Mouse (Mus musculus): ENCODE measurements around the gene Cracr2a. TPM values are rescaled to one million over a fixed set of nuclear protein-coding genes. Genes with fewer than 3 reads are reported as not detected.

The Cracr2a gene
- polyA plus RNA-seq, 1 experiment from 2014 or later, result 1.1 TPM

DNA sequence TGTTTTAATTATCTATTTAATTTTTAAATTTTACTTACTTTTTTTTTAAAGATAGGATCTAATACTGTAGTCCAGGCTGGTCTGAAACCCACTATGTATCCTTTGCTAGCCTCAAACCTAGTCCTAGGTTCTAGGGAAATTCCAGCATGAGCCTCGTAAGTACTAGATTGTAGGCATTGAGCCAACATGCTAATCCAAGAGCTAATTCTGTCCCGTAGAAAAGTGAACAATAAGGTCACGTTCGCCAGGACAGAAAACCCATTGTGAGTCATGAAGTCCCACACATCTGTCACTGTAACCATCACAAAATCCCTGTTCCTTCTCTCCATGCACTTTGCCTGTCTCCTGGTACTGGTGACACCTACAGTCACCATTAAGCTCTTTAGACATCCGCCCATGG is 154.3 kb downstream of the Cracr2a start:
- Histone ChIP-seq H3K27me3 (replicated peaks; ENCODE audit: control insufficient read depth, insufficient read depth, low read length) (no peaks in the 10 kb centered on the region), H3K9ac (ENCODE audit: low read depth, low read length) (no peak overlapping the region), H3K36me3 (ENCODE audit: control insufficient read depth, insufficient read depth) (no peaks in the 10 kb centered on the region), H3K27ac (ENCODE audit: low read depth, low read length) (no peak overlapping the region), H3K9me3 (ENCODE audit: control insufficient read depth) (no peaks in the 10 kb centered on the region), H3K4me3 (ENCODE audit: low read depth, low read length) (no peak overlapping the region), H3K4me1 (replicated peaks; ENCODE audit: control insufficient read depth, insufficient read depth, low read length) (no peaks in the 10 kb centered on the region), H3K4me2 (replicated peaks; ENCODE audit: low read depth) (no peak overlapping the region)
- no peak for TF ChIP-seq CTCF (IDR thresholded peaks at IDR 0.05; ENCODE audit: low read depth)
- WGBS, result 73% methylated on average over 5 of the region's 5 CpGs
- no peak for ATAC-seq

DNA sequence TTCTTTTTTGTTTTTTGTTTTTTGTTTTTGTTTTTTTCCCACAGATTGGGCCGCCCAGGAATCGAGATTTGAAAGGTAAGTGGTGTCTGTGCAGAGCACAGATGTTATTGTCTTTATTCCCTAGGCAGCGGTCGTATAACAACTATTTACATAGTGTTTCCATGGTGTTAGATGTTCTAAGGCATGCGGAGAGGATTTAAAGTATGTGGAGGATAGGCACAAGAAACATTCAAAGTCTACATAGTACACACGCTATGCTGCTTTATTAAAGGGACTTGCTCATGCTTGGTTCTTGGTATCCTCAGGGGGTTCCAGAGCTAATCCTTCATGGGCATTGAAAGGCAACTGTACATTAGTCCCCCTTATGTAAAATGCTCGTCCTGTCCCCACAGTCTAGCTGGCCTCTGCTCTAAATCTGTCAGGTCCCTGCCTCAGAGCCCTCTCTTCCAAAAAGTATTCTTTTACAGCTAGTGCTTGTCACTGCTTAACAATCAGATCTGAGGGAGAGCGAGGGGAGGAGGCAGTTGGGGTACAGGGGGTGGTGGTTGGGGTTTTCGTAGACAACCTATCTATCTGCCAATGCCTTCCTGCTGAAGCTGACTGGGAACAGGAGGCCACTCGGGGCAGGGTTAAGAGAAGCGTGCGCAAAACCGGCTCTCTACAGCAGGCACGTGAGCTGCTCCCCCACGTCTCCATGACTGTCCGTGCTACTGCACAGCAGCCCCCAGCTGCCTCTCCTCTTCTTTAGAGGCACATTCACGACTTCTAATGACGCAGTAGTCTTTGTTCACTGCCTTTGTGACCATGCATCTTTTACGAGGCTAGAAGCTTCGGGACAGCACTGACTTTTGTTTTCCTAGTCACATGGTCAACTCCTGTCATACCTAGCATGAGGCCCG is 156.3 kb downstream of the Cracr2a start:
- H3K9me3 ChIP-seq (ENCODE audit: control insufficient read depth), result no peaks in the 10 kb centered on the region
- no peak for TF ChIP-seq CTCF (IDR thresholded peaks at IDR 0.05; ENCODE audit: low read depth)
- H3K4me1 ChIP-seq (replicated peaks; ENCODE audit: control insufficient read depth, insufficient read depth, low read length), result no peaks in the 10 kb centered on the region
- WGBS, result 39% methylated on average over 21 of the region's 21 CpGs
- H3K4me2 ChIP-seq (replicated peaks; ENCODE audit: low read depth), result no peak overlapping the region
- no peak overlapping the region for H3K27ac ChIP-seq (ENCODE audit: low read depth, low read length)
- no peaks in the 10 kb centered on the region for H3K27me3 ChIP-seq (replicated peaks; ENCODE audit: control insufficient read depth, insufficient read depth, low read length)
- no peak for ATAC-seq
- H3K4me3 ChIP-seq (ENCODE audit: low read depth, low read length), result no peak overlapping the region
- H3K9ac ChIP-seq (ENCODE audit: low read depth, low read length), result no peak overlapping the region
- H3K36me3 ChIP-seq (ENCODE audit: control insufficient read depth, insufficient read depth), result no peaks in the 10 kb centered on the region

DNA sequence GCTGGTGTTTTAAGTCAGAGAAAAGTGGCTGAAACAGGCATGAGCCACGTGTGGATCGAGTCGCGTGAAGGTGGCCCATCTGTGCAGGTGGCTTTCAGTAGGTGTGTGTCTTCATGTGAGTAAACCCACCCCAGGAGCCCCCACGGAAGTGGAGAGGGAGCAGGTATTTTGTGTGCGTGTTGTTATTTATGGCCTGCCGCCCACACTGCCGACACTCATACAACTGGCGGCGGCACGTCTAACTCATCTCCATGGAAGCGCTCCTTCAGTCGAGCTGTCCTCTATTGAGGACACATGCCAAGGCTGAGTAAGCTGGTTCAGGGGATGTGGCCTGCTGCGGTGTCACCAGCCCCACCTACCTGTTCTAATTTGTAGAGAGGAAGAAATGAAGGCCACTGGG is 158.7 kb downstream of the Cracr2a start:
- Histone ChIP-seq H3K27me3 (replicated peaks; ENCODE audit: control insufficient read depth, insufficient read depth, low read length) (no peaks in the 10 kb centered on the region), H3K9me3 (ENCODE audit: control insufficient read depth) (no peaks in the 10 kb centered on the region), H3K4me2 (replicated peaks; ENCODE audit: low read depth) (no peak overlapping the region), H3K9ac (ENCODE audit: low read depth, low read length) (no peak overlapping the region), H3K27ac (ENCODE audit: low read depth, low read length) (no peak overlapping the region), H3K4me3 (ENCODE audit: low read depth, low read length) (no peak overlapping the region), H3K36me3 (ENCODE audit: control insufficient read depth, insufficient read depth) (no peaks in the 10 kb centered on the region), H3K4me1 (replicated peaks; ENCODE audit: control insufficient read depth, insufficient read depth, low read length) (no peaks in the 10 kb centered on the region)
- no peak for ATAC-seq
- no peak for TF ChIP-seq CTCF (IDR thresholded peaks at IDR 0.05; ENCODE audit: low read depth)
- WGBS, result 89% methylated on average over 14 of the region's 14 CpGs

DNA sequence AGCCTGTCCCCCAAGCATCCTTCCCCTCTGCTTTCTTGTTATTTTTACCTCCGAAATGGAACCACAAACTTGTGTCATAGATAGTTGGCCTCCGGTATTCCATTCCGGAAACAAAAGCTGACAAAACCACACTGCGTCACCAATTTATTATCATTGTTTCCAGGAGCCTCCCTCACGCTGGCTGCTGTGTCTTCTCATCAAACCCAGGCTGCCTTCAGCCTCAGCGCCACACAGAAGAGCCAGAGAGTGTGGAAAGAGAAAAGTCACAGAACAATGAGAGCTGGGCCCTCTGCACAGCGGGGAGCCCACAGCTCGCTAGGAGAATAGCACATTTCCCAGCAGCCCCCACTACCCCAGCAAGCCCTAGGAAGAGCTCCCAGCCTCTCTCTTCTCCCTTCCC is 162.0 kb downstream of the Cracr2a start:
- no peak overlapping the region for H3K9ac ChIP-seq (ENCODE audit: low read depth, low read length)
- ATAC-seq, result no peak
- H3K4me3 ChIP-seq (ENCODE audit: low read depth, low read length), result no peak overlapping the region
- H3K4me2 ChIP-seq (replicated peaks; ENCODE audit: low read depth), result no peak overlapping the region
- WGBS, result 64% methylated on average over 8 of the region's 8 CpGs
- no peaks in the 10 kb centered on the region for H3K9me3 ChIP-seq (ENCODE audit: control insufficient read depth)
- H3K27ac ChIP-seq (ENCODE audit: low read depth, low read length), result no peak overlapping the region
- no peaks in the 10 kb centered on the region for H3K4me1 ChIP-seq (replicated peaks; ENCODE audit: control insufficient read depth, insufficient read depth, low read length)
- no peaks in the 10 kb centered on the region for H3K36me3 ChIP-seq (ENCODE audit: control insufficient read depth, insufficient read depth)
- no peaks in the 10 kb centered on the region for H3K27me3 ChIP-seq (replicated peaks; ENCODE audit: control insufficient read depth, insufficient read depth, low read length)
- TF ChIP-seq CTCF (IDR thresholded peaks at IDR 0.05; ENCODE audit: low read depth), result no peak

Other genes with a start within 250 kb of the Cracr2a start
- gene Parp11, start 114.5 kb upstream of the Cracr2a start, polyA plus RNA-seq (2015; fragmentation: Nextera tagmentation; extraction: Ambion mirVana), result 8.0 and 8.7 TPM in 2 replicates
- 0.17 and 0.26 TPM in 2 replicates for gene Prmt8, start 208.1 kb downstream of the Cracr2a start, polyA plus RNA-seq (2015; fragmentation: Nextera tagmentation; extraction: Ambion mirVana)